Mouse (Mus musculus) bone marrow, adult 2 months (tissue): ENCODE measurements at regions not wholly inside any gene's neighbourhood (a gene's known extent, or its start where the extent isn't known, plus 50 kb on each side); places are given as distances from the start of the nearest gene placed in this dataset.

ENCODE experiments used
- H3K27ac ChIP-seq: fragments of 200-500 bp; 2 replicates; pipeline ENCODE4 v1.5.1; 2012; ENCODE audit warnings: low read depth, mild to moderate bottlenecking, control low read depth, inconsistent platforms, low read length; ENCODE audit not compliant: control insufficient read depth, poor library complexity, insufficient read depth
- H3K4me1 ChIP-seq: fragments of 200-500 bp; 2 replicates; pipeline ENCODE4 v1.6.1; 2011; ENCODE audit warnings: low read length; ENCODE audit not compliant: control insufficient read depth, insufficient read depth
- H3K4me3 ChIP-seq: fragments of 200-500 bp; replicated peaks from 2 replicates; pipeline ENCODE3; 2011; ENCODE audit warnings: mild to moderate bottlenecking, low read depth, low read length, control low read depth; ENCODE audit not compliant: control insufficient read depth
- CTCF ChIP-seq: fragments of 200-500 bp; IDR thresholded peaks from 2 replicates; pipeline ENCODE4 v1.5.1; 2011; ENCODE audit warnings: low read length, control low read depth; ENCODE audit not compliant: control insufficient read depth, insufficient read depth
- POLR2A ChIP-seq: fragments of 200-500 bp; IDR thresholded peaks from 2 replicates; pipeline ENCODE4 v1.6.1; 2011; ENCODE audit warnings: low read depth, mild to moderate bottlenecking, control low read depth, low read length, borderline replicate concordance; ENCODE audit not compliant: control insufficient read depth
- WGBS: fragments of 180-500 bp; shearing (Covaris S2); methylation state at CpG from one replicate; pipeline ENCODE4 v1.1.7; 2018; 5-methylcytosine and 5-hydroxymethylcytosine counted together

DNA sequence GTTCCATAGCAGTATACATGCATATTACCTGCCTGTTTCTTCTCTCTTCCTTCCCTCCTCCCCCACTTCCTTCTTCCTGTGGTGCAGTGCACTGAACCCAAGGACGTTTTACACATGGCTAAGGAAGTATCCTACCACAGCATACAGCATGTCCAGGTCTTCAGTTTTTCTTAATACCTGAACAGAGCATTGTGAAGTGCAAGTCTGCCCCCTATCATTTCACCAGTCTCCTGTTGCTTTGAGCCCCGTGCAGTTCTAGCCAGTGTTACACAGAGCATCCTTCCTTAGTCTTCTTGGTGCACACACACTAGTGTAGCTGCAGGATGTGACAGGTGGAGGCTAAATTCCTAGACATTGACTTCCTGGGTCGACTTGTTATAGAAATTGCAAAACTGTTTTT is 53.7 kb upstream of the Foxb1 start:
- H3K4me3 ChIP-seq: no peak overlapping the region
- no peaks in the 10 kb centered on the region for H3K4me1 ChIP-seq
- TF ChIP-seq POLR2A (no peak), CTCF (no peak)
- H3K27ac ChIP-seq: no peak overlapping the region
- 31% methylated on average over 3 of the region's 3 CpGs for WGBS

DNA sequence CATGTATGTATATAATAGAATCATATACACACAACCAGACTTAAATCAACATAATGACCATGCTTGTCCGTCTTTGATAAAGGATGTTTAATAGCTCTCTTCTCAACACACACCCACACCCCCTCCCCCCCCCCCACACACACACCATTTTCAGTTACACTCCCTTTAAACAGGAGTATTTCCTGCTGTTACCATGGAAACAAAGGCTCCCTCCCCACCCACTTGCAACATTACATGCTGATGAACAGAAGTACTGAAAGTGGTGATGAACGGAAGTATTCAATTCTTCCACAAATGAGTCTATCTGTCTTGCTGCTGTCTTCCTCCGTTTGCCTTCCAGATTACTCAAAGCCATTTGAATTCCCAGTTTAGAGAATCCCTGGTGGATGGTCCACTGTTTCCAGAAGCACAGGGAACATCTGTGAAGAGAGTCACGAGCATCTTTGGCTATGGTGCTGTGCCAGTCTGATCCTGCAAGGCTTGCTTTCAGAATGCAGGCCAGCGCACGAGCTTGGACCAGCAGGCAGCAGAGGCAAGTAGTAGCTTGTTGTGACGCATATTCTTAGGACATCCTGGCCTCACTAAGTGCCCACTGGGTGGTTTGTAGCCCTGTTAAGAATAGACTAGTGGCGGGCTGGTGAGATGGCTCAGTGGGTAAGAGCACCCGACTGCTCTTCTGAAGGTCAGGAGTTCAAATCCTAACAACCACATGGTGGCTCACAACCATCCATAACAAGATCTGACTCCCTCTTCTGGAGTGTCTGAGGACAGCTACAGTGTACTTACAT is 62.6 kb upstream of the Foxb1 start:
- WGBS: 70% methylated on average over 9 of the region's 9 CpGs
- H3K27ac ChIP-seq: no peak overlapping the region
- no peak overlapping the region for H3K4me3 ChIP-seq
- TF ChIP-seq POLR2A (no peak), CTCF (no peak)
- no peaks in the 10 kb centered on the region for H3K4me1 ChIP-seq

DNA sequence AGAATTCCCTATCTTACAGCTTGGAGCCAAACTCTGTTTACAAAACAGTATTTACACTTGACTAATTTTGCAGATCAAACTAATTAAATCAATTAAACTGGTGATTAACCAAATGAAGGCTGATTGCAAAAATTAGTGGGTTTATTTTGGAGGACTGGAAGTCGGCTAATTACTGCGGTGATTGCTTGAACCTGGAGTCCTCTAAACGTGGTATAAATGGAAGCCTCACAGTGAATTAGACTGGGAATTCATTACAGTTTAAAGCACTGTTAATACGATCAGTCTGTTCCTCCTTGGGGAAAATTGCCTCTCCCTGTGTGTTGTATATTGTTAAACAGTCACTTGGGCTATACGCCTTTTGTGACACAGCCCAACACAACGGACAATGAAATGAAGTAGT is 67.7 kb upstream of the Foxb1 start:
- Histone ChIP-seq H3K4me3 (no peak overlapping the region), H3K27ac (no peak overlapping the region), H3K4me1 (no peaks in the 10 kb centered on the region)
- TF ChIP-seq CTCF: no peak
- no peak for TF ChIP-seq POLR2A
- WGBS: 81% methylated on average over 6 of the region's 6 CpGs

DNA sequence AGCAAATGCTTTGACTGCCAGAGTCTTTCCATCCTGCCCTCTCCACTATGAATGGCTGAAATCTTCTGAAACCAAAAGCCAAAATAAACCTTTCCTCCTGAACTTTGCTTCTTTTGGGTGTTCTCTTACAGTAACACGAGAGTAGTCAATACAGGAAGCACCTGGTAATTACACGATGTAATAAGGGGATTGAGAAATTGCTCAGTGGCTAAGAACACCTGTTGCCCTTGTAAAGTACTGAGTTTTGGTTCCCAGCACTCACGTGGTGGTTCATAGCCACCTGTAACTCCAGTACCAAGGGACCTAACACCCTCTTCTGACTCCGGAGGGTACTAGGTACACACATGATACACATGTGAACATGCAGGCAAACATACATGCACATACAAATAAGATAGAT is 74.7 kb upstream of the Foxb1 start:
- Histone ChIP-seq H3K4me3 (no peak overlapping the region), H3K27ac (no peak overlapping the region), H3K4me1 (no peaks in the 10 kb centered on the region)
- 44% methylated on average over 4 of the region's 4 CpGs for WGBS
- TF ChIP-seq POLR2A (no peak), CTCF (no peak)

DNA sequence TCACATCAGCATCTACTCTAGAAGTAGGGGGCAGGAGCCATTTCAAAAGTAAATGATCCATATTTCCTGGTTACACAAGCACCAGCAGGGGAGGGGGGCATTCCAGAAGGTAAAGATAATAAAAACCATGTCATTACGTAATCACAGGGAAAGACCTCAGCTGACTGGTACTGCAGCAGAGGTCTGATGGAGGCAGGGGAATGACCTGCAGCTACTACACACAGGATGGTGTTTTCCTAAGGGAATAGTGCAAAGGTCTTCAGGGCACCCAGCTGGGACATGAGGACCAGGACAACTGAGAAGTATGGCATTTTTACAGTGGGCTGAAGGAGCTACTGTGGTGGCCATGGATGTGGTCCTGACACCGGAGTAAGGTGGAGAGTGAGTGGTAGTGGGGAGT is 78.5 kb upstream of the Foxb1 start:
- no peak for TF ChIP-seq POLR2A
- TF ChIP-seq CTCF: no peak
- 77% methylated on average over 2 of the region's 2 CpGs for WGBS

DNA sequence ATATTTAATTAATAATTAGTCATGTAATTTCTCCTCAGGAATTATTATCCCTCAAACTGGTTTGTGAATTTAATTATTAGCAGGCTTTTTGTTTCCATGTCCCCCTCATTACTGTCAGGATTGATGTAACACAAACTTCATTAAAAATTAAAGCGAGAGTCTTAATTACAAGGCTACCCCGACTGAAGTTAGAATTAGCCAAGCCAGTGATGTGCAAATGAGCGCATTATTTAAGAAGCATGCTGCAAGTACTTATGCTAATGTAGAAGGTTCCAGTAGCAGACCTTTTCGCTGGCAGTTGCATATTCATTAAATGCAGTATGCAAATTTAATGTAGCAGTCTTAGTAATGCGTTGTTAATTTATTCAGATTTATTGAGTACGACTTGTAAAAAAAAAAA is 84.0 kb upstream of the Foxb1 start:
- Histone ChIP-seq H3K27ac (no peak overlapping the region), H3K4me1 (no peaks in the 10 kb centered on the region), H3K4me3 (no peak overlapping the region)
- 58% methylated on average over 6 of the region's 6 CpGs for WGBS
- TF ChIP-seq POLR2A (no peak), CTCF (no peak)

More for the DNA sequence above, 78.5 kb upstream of the Foxb1 start:
- Histone ChIP-seq H3K4me1 (no peaks in the 10 kb centered on the region), H3K27ac (no peak overlapping the region), H3K4me3 (no peak overlapping the region)

DNA sequence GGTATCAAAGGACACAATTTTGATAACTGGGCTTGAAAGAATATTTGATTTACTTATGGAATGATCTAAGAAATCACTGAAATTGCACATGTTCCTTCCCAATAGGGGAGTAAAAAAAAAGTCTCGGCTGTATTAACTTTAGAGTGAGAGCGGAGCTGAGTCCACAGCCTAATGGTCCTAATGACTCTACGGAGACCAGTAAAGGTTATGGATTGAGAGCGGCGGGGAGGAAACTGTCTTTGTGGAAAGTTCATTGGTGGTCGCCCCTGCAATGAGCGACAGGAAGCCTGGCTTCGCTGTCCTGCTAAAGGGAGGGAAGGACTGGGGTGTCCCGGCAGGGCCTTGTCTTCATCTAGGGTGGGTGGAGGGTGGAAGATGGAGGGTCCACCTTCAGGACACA is 84.5 kb upstream of the Foxb1 start:
- TF ChIP-seq CTCF: no peak
- TF ChIP-seq POLR2A: no peak
- no peak overlapping the region for H3K4me3 ChIP-seq
- WGBS: 66% methylated on average over 9 of the region's 9 CpGs
- H3K27ac ChIP-seq: no peak overlapping the region
- H3K4me1 ChIP-seq: no peaks in the 10 kb centered on the region

DNA sequence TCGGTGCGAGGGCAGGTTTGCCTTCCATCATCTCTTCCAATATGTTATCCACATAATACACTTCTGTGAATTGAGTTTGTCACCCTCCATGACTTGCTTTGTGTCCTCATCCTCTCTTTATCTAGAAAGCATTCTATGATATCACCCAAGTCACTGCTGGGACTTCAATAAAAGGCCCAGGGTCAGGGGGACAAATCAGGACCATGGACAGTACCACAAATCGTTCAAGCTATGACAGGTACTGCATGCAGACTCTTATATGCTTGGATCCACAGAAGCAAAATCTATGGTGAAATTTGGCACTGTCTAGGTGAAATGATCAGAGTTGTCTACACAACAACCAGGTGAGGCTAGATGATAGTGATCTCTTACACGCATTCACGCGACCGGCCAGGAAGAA is 95.9 kb upstream of the Foxb1 start:
- TF ChIP-seq CTCF: no peak
- no peak overlapping the region for H3K4me3 ChIP-seq
- WGBS: 86% methylated on average over 7 of the region's 7 CpGs

DNA sequence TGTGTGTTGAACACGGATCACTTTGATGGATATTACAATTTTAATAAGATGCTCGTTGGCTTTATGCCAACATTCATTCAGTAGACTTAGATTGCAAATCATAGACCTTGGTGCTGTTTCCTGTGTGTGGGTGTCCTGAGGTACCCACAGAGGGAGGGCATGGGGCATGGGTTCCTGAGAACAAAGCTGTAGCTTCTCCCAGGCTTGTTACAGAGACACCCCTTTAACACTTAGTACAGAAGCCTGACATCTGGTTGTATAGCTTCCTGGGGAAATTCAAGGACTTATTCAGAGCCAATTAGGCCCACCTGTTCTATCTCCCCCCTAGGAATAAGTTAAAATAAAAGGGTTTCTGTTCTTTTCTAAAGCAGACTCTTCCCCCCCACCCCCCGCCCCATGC is 97.9 kb upstream of the Foxb1 start:
- Histone ChIP-seq H3K4me3 (no peak overlapping the region), H3K4me1 (no peaks in the 10 kb centered on the region), H3K27ac (no peak overlapping the region)
- no peak for TF ChIP-seq CTCF
- no peak for TF ChIP-seq POLR2A
- 69% methylated on average over 3 of the region's 3 CpGs for WGBS

More for the DNA sequence above, 95.9 kb upstream of the Foxb1 start:
- no peaks in the 10 kb centered on the region for H3K4me1 ChIP-seq
- no peak overlapping the region for H3K27ac ChIP-seq

DNA sequence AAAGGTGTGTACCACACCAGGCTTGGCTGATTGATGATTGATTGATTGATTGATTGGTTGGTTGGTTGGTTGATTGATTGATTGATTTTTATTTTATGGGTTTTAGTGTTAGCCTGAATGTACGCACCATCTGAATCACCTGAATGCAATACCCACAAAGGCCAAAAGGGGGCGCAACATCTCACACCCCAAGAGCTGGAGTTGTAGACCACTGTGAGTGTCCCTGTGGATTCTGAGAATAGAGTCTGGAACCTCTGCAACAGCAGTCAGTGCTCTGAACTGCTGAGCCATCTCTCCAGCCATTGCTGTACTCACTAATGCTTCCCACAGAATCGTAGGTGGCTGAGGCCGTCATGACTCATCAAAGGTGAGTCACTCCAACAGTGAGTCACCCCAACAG is 109.4 kb upstream of the Foxb1 start:
- WGBS: 59% methylated on average over 4 of the region's 4 CpGs
- Histone ChIP-seq H3K27ac (no peak overlapping the region), H3K4me1 (no peaks in the 10 kb centered on the region; the same call in 1 of the 2 replicates), H3K4me3 (no peak overlapping the region)
- TF ChIP-seq POLR2A: no peak
- TF ChIP-seq CTCF: peak; percentile 46; the same call in 1 of the 2 replicates
